Mouse (Mus musculus) kidney, adult 2 months (tissue): ENCODE results near the gene Olfr700.

Source experiments
- CTCF ChIP-seq: fragments of 200-500 bp; conservative IDR thresholded peaks from 2 replicates; pipeline ENCODE4 v1.5.1; 2011; ENCODE audit warnings: low read depth, mild to moderate bottlenecking, control low read depth, low read length, moderate library complexity, mixed read lengths; ENCODE audit not compliant: insufficient read depth, insufficient read length
- POLR2A ChIP-seq: fragments of 200-500 bp; IDR thresholded peaks from one replicate; pipeline ENCODE4 v1.6.1; 2011; ENCODE audit warnings: low read depth, low read length, control low read depth

- no peak for TF ChIP-seq CTCF
- TF ChIP-seq POLR2A = no peak
These were observed 34.4 kb upstream of the Olfr700 start, which contains the start of gene Olfr703 for GRCm38 (mm10) chr7:106843060-106843459.
